Mouse (Mus musculus): ENCODE results near the gene Abcg5. TPM values are rescaled to one million over a fixed set of nuclear protein-coding genes. Genes with fewer than 3 reads are reported as not detected.

Abcg5 gene
- total RNA-seq, 2 experiments from 2014 or later, result not detected

GRCm38 (mm10) chr17:84688834-84689233 lies 6.0 kb upstream of the Abcg5 start:
- no peak for ATAC-seq (replicated peaks; ENCODE audit: low FRiP score, poor library complexity, severe bottlenecking)

- no peak for ATAC-seq (replicated peaks; ENCODE audit: low FRiP score, poor library complexity, severe bottlenecking)
These were observed 5.2 kb upstream of the Abcg5 start for GRCm38 (mm10) chr17:84687994-84688393.

DNA sequence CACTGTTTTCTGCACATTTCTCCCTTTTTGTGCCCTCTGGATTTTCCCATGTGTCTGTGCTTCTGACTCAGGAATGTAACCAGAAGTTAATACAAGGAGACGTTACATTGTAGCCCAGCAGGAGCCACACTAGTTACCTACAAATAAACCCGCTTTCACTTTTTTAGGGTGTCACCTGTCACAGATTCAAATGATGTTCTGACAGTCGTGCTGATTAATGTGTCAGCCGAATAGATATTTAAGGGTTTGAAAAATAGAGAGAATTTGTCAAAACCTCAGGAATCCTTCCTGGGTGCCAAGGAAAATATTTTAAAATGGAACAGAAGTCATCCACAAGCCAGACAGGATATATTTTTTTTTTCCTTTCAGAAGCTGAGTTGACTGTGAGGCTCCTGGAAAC lies 2.5 kb upstream of the Abcg5 start:
- ATAC-seq (replicated peaks; ENCODE audit: low FRiP score, poor library complexity, severe bottlenecking), result no peak

GRCm38 (mm10) chr17:84684284-84684683 lies 1.5 kb upstream of the Abcg5 start:
- no peak for ATAC-seq (replicated peaks; ENCODE audit: low FRiP score, poor library complexity, severe bottlenecking)

- no peak for ATAC-seq (replicated peaks; ENCODE audit: low FRiP score, poor library complexity, severe bottlenecking)
These were observed 1.1 kb downstream of the Abcg5 start for GRCm38 (mm10) chr17:84681670-84682069.

- no peak for ATAC-seq (replicated peaks; ENCODE audit: low FRiP score, poor library complexity, severe bottlenecking)
These were observed 5.2 kb downstream of the Abcg5 start for GRCm38 (mm10) chr17:84677595-84677994.

GRCm38 (mm10) chr17:84675951-84676366 lies 6.9 kb downstream of the Abcg5 start, which contains the start of gene Abcg8:
TSS of gene Abcg8 (plus strand) at chr17:84676302.
- ATAC-seq (replicated peaks; ENCODE audit: low FRiP score, poor library complexity, severe bottlenecking), result no peak

DNA sequence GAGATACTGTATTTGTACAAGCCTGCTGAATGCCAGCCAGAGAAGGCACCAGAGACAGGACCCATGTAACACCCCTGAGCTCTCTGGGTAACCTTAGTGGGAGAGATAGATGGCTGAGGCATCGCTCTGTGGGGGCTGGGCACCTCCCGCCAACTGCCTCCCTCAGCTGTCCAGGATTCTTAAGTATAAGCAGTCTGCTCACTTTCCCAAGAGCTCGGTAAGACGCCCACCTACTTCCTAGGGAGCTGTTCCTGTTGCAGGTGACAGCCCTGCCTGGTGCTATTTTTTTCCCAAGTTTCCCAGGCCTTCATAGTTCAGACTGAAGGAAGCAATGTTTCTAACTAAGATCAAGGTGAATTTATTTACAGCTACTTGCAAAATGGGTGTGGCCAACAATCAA lies 7.6 kb downstream of the Abcg5 start:
- ATAC-seq (replicated peaks; ENCODE audit: low FRiP score, poor library complexity, severe bottlenecking), result no peak

GRCm38 (mm10) chr17:84674048-84674447 lies 8.8 kb downstream of the Abcg5 start:
- no peak for ATAC-seq (replicated peaks; ENCODE audit: low FRiP score, poor library complexity, severe bottlenecking)

DNA sequence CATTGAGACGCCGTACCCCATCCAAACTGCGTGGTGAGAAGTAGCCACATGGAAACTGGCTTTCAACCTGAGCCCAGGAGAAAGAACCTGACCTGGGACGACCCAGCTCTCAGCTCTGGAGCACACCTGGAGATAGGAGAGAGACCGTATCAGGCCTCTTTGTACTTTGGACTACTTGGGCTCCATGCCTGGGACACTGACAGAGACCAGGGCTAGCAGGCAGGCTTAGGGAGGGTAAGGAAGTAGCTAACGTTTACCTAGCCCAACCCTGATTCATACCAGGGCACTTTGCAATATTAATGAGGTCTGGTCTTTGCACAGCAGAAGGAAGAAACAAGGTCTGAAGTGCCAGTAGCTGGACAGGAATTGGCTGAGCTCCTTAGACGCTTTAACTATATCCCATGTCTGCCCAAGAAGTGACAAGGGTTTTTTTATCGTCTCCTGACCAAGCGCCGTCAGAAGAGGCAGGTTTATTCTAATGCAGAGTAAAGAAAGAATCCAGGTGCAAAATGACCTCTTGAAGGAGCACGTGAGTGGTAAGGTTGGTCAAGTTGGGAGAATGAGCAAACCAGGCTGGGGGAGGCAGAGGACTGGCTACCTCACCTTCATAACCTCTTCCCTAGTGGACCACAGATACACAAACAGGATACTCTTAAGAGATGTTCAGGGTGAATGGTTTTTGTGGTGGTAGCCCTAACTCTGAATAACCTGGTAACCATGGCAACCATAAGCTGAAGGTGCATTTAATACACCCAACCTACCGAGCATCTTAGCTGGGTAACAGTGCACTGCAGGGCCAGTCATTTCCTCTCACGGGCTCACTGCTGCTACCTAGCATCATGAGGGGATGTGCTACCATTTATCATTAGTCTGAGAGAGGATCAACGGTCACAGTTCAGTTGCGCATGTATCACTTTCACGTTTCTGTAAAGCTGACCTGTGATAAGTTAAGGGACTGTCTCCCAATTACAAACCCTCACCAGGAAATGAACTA lies 10.1 kb downstream of the Abcg5 start:
- ATAC-seq (replicated peaks; ENCODE audit: low FRiP score, poor library complexity, severe bottlenecking), result no peak

GRCm38 (mm10) chr17:84667848-84668247 lies 15.0 kb downstream of the Abcg5 start:
- ATAC-seq (replicated peaks; ENCODE audit: low FRiP score, poor library complexity, severe bottlenecking), result 0 out of 2 replicates have a peak, but pooled peaks have one; percentile 33

DNA sequence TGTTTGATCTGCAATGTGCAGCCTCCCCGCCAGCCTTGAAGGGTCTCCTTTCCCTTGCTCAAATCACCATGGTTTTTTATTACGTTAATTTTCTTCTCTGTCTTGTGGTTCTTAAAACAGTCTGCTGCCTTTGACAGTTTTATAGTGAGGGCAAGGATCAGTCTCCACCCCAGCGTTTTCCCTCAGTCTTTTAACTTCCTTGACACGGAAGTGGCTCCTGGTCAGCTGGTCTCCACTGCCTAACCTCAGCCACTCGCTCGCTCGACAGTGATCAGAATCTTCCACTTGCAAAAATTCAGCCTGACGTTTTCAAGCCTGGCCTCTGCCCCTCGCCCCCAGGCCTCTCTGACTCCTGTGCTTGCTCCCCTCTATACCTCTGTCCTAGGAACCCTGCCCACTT lies 17.1 kb downstream of the Abcg5 start:
- ATAC-seq (replicated peaks; ENCODE audit: low FRiP score, poor library complexity, severe bottlenecking), result no peak

DNA sequence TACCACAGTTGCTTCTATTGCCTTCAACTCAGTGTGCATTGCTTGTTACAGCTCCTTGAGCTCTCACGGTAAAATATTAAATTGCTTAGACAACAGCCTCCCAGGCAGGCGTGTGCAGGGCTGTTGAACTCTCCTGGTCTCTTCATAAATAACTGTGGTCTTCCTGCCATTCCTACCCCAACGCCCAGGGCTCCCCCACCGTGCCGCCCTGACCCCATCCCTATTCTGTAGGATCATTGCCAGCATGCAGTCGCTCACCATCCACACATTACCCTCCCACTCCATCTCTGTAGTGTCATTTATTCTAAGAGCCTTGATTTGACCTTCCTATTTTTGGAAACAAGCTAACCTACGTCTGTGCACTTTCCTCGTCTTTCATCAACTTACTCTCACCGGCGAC lies 17.8 kb downstream of the Abcg5 start:
- ATAC-seq (replicated peaks; ENCODE audit: low FRiP score, poor library complexity, severe bottlenecking), result no peak

- no peak for ATAC-seq (replicated peaks; ENCODE audit: low FRiP score, poor library complexity, severe bottlenecking)
These were observed 23.9 kb downstream of the Abcg5 start for GRCm38 (mm10) chr17:84658951-84659350.

DNA sequence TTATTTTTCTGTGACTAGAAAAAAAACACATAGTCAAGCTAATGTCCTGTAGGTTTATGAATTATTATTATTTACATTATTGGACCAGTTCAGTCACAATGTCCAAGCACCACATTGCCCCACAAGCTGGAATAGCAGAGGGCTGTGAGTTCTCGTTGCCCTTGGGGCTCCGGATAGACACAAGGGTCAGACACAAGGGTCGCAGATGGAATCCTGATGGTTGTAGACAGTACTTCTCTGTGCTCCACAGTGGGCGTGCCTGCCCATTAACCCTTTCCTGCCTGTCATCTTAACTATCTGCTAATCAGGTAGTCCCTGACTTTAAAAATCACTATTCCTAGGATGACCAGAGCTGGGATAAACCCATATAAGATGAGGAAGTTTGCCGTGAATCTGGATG lies 24.6 kb downstream of the Abcg5 start:
- no peak for ATAC-seq (replicated peaks; ENCODE audit: low FRiP score, poor library complexity, severe bottlenecking)

DNA sequence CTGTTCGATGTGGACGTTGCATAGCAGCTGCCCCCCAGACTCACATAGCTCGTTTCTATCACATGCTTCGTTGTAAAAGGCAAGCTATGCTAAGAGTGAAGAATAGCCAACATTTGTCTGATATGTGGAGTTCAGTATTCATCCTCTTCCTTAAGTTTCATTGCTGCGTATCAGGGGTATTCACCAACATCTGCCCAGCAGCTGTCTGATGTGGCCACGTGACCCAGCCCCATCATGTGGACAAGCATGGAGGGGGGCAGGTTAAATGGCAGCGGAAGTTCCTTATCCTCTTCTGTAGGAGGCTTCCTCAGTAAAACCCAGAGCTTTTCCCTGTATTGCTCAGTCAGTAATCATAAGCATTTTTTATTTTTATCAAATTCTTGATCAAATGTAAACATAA lies 25.0 kb downstream of the Abcg5 start:
- ATAC-seq (replicated peaks; ENCODE audit: low FRiP score, poor library complexity, severe bottlenecking), result no peak

- no peak for ATAC-seq (replicated peaks; ENCODE audit: low FRiP score, poor library complexity, severe bottlenecking)
These were observed 25.4 kb downstream of the Abcg5 start for GRCm38 (mm10) chr17:84657422-84657732.

GRCm38 (mm10) chr17:84656653-84657421 lies 26.0 kb downstream of the Abcg5 start:
- no peak for ATAC-seq (replicated peaks; ENCODE audit: low FRiP score, poor library complexity, severe bottlenecking)

GRCm38 (mm10) chr17:84656205-84656604 lies 26.6 kb downstream of the Abcg5 start:
- no peak for ATAC-seq (replicated peaks; ENCODE audit: low FRiP score, poor library complexity, severe bottlenecking)

DNA sequence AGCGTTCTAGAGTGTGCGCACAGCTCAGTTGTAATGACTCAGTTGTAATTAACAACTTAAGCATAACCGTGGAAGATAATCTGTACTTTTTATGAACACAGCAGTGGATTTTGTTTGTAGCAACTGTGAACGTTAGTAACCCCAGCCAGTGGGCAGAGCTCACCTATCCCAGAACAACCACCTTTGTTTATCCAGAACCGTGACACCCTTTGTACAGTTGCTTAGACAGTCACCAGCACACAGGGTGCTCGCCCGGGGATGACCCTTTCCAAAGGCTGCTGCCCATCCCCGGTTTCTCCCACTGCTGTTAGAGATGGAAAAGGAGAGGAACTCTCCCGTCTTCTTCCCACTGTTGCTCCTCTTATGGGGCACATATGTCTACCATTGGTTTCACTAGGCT lies 29.3 kb downstream of the Abcg5 start:
- ATAC-seq (replicated peaks; ENCODE audit: low FRiP score, poor library complexity, severe bottlenecking), result no peak

All from erythroid progenitor cell, adult 5-6 weeks (primary cell).